Mouse (Mus musculus): ENCODE measurements around the gene Pdzd7. TPM values are rescaled to one million over a fixed set of nuclear protein-coding genes. Genes with fewer than 3 reads are reported as not detected.
"Not testable (repeated sequence)": the region's sequence is repeated elsewhere in the genome, so short reads cannot be mapped to it uniquely, and the experiment has no call there.

Gene Pdzd7
- total and polyA plus RNA-seq, 3 experiments, result 0.17 to 0.20 TPM; not detected in 1

DNA sequence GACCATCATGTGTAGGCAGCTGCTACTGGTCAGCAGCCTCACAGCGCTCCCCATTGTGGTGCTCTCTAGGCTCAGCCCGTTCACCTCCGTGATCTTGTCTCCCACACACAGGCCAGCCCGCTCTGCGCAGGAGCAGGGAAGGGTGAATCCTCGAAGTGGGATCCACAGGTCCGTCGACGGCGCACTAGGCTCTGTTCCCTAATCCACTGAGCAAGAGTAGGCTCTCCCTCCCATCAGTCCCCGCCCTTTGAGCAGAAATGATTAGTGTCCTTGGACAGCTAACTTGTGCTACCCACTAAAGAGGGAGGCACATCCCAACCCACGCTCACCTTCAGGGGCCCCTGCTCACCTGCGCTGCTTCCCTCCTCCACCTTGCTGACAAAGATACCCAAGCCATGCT, 5.3 kb downstream of the Pdzd7 start:
- dilution Hi-C loops (cut with MboI; ENCODE audit: extremely low pct_ligation_motif_present, extremely low pct_unique_long_range_greater_than_20kb, low sequenced_read_pairs) (no loop called here), in situ Hi-C loops (cut with MboI; ENCODE audit: low pct_ligation_motif_present, low pct_unique_long_range_greater_than_20kb, low sequenced_read_pairs) (loop anchor here (25.0 kb wide), 1 partner anchor 453 kb away; no protein-coding TSS in a partner anchor)
- Histone ChIP-seq H3K79me2 (replicated peaks; ENCODE audit: control insufficient read depth, extremely low read depth, insufficient read depth, poor library complexity, severe bottlenecking) (no peaks in the 10 kb centered on the region), H3K4me2 (ENCODE audit: insufficient read depth, low read depth, poor library complexity, severe bottlenecking) (no peak overlapping the region), H3K4me1 (ENCODE audit: control insufficient read depth in 1 of 2, insufficient read depth in 2 of 2) (peaks cover 4% of the 10 kb centered on the region in 2 experiments; a peak in 1 of 4 replicates), H3K9ac (ENCODE audit: insufficient read depth, low read depth) (no peak overlapping the region), H3K27ac (ENCODE audit: insufficient read depth, low read depth) (no peak overlapping the region), H3K4me3 (replicated peaks in 1 of 3; ENCODE audit: low read depth in 2 of 3, low read length in 2 of 3, poor library complexity in 1 of 3) (no peak overlapping the region), H3K9me3 (replicated peaks; ENCODE audit: low read length) (no peaks in the 10 kb centered on the region), H3K36me3 (replicated peaks in 1 of 2; ENCODE audit: control insufficient read depth in 1 of 2, insufficient read depth in 1 of 2, low read length in 1 of 2) (no peaks in the 10 kb centered on the region), H3K27me3 (replicated peaks) (peaks cover 66% of the 10 kb centered on the region)
- DNase-seq (ENCODE audit: extremely low read depth), result no peak
- no peak for TF ChIP-seq MXI1 (IDR thresholded peaks at IDR 0.05; ENCODE audit: low read depth, low read length)
- no peak for TF ChIP-seq NELFE (IDR thresholded peaks at IDR 0.05; ENCODE audit: low read depth, low read length)
- no peak for TF ChIP-seq POLR2A (IDR thresholded peaks at IDR 0.05; ENCODE audit: low read depth, low read length)
- no peak for TF ChIP-seq MEF2A (IDR thresholded peaks at IDR 0.05; ENCODE audit: borderline replicate concordance, low read depth, low read length)
- no peak for TF ChIP-seq MAX (IDR thresholded peaks at IDR 0.05; ENCODE audit: low read length)
- no peak for TF ChIP-seq RCOR1 (conservative IDR thresholded peaks at IDR 0.05; ENCODE audit: low read depth, low read length)
- no peak for TF ChIP-seq JUND (conservative IDR thresholded peaks at IDR 0.05; ENCODE audit: low read depth, low read length)
- no peak for TF ChIP-seq PAX5 (IDR thresholded peaks at IDR 0.05; ENCODE audit: low read length)
- TF ChIP-seq GABPA (IDR thresholded peaks at IDR 0.05; ENCODE audit: insufficient replicate concordance, low read depth, low read length), result no peak
- TF ChIP-seq IRF4 (IDR thresholded peaks at IDR 0.05; ENCODE audit: low read depth, low read length), result no peak
- no peak for TF ChIP-seq KAT2A (IDR thresholded peaks at IDR 0.05; ENCODE audit: insufficient replicate concordance, low read length)

DNA sequence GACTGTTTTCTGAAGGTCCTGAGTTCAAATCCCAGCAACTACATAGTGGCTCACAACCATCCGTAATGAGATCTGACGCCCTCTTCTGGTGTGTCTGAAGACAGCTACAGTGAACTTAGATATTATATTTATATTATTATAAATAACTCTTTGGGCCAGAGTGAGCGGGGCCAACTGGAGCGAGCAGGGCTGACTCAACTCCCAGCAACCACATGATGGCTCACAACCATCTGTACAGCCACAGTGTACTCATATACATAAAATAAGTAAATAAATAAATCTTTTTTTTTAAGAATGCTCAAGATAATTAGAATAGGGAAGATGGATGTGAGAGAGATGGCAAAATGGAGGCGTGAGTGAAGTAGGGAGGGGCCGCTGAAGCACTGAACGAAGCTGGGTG, 7.3 kb downstream of the Pdzd7 start:
- H3K36me3 ChIP-seq (replicated peaks in 1 of 2; ENCODE audit: control insufficient read depth in 1 of 2, insufficient read depth in 1 of 2, low read length in 1 of 2); H3K9ac ChIP-seq (ENCODE audit: insufficient read depth, low read depth); H3K4me1 ChIP-seq (ENCODE audit: control insufficient read depth in 1 of 2, insufficient read depth in 2 of 2); dilution Hi-C loops (cut with MboI; ENCODE audit: extremely low pct_ligation_motif_present, extremely low pct_unique_long_range_greater_than_20kb, low sequenced_read_pairs); DNase-seq (ENCODE audit: extremely low read depth); H3K27ac ChIP-seq (ENCODE audit: insufficient read depth, low read depth); H3K4me3 ChIP-seq (replicated peaks in 1 of 3; ENCODE audit: low read depth in 2 of 3, low read length in 2 of 3, poor library complexity in 1 of 3); H3K79me2 ChIP-seq (replicated peaks; ENCODE audit: control insufficient read depth, extremely low read depth, insufficient read depth, poor library complexity, severe bottlenecking); H3K4me2 ChIP-seq (ENCODE audit: insufficient read depth, low read depth, poor library complexity, severe bottlenecking); H3K9me3 ChIP-seq (replicated peaks; ENCODE audit: low read length): not testable (repeated sequence)
- in situ Hi-C loops (cut with MboI; ENCODE audit: low pct_ligation_motif_present, low pct_unique_long_range_greater_than_20kb, low sequenced_read_pairs), result loop anchor here (25.0 kb wide), 1 partner anchor 451 kb away; no protein-coding TSS in a partner anchor
- peaks cover 55% of the 10 kb centered on the region for H3K27me3 ChIP-seq (replicated peaks)

DNA sequence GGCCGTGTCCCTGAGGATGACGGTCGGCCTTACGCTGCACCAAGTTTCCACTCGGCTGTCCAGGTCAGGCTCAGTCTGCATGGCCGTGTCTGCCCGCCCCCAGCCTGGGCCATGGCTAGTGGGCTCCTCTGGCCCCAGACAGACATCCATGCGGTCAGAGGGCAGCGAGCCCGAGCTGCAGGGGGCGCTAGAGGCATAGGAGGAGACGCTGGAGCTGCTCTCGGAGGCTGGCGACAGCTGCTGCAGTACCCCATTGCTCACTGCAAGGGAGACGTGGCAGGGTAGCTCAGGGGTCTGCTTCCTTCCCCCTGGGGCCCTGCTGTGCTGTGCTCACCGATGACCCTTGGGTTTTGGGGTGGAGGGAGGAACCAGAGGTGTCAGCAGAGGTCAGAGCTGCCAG, 8.7 kb downstream of the Pdzd7 start:
- H3K4me3 ChIP-seq (replicated peaks in 1 of 3; ENCODE audit: low read depth in 2 of 3, low read length in 2 of 3, poor library complexity in 1 of 3), result no peak overlapping the region
- dilution Hi-C loops (cut with MboI; ENCODE audit: extremely low pct_ligation_motif_present, extremely low pct_unique_long_range_greater_than_20kb, low sequenced_read_pairs), result no loop called here
- H3K9ac ChIP-seq (ENCODE audit: insufficient read depth, low read depth), result no peak overlapping the region
- H3K4me1 ChIP-seq (ENCODE audit: control insufficient read depth in 1 of 2, insufficient read depth in 2 of 2), result peaks cover 4 to 6% of the 10 kb centered on the region in 2 experiments; a peak in 2 of 4 replicates
- in situ Hi-C loops (cut with MboI; ENCODE audit: low pct_ligation_motif_present, low pct_unique_long_range_greater_than_20kb, low sequenced_read_pairs), result loop anchor here (25.0 kb wide), 1 partner anchor 450 kb away; no protein-coding TSS in a partner anchor
- no peak overlapping the region for H3K4me2 ChIP-seq (ENCODE audit: insufficient read depth, low read depth, poor library complexity, severe bottlenecking)
- no peaks in the 10 kb centered on the region for H3K79me2 ChIP-seq (replicated peaks; ENCODE audit: control insufficient read depth, extremely low read depth, insufficient read depth, poor library complexity, severe bottlenecking)
- H3K9me3 ChIP-seq (replicated peaks; ENCODE audit: low read length), result no peaks in the 10 kb centered on the region
- no peak for DNase-seq (ENCODE audit: extremely low read depth)
- H3K27ac ChIP-seq (ENCODE audit: insufficient read depth, low read depth), result no peak overlapping the region
- peaks cover 42% of the 10 kb centered on the region for H3K27me3 ChIP-seq (replicated peaks)
- no peaks in the 10 kb centered on the region for H3K36me3 ChIP-seq (replicated peaks in 1 of 2; ENCODE audit: control insufficient read depth in 1 of 2, insufficient read depth in 1 of 2, low read length in 1 of 2)
- TF ChIP-seq ZC3H11A (IDR thresholded peaks at IDR 0.05; ENCODE audit: low read depth, low read length) (no peak), JUND (conservative IDR thresholded peaks at IDR 0.05; ENCODE audit: low read depth, low read length) (no peak), ZKSCAN1 (IDR thresholded peaks at IDR 0.05; ENCODE audit: borderline replicate concordance, low read depth, low read length) (no peak), CHD2 (IDR thresholded peaks at IDR 0.05; ENCODE audit: low read length) (no peak), EP300 (IDR thresholded peaks at IDR 0.05; ENCODE audit: low read length) (no peak), MAZ (IDR thresholded peaks at IDR 0.05; ENCODE audit: low read depth, low read length) (no peak), UBTF (IDR thresholded peaks at IDR 0.05; ENCODE audit: low read depth, low read length) (no peak), SMC3 (IDR thresholded peaks at IDR 0.05; ENCODE audit: low read depth, low read length) (peak; percentile 45), ELF1 (IDR thresholded peaks at IDR 0.05; ENCODE audit: low read depth, low read length) (no peak), POLR2A (IDR thresholded peaks at IDR 0.05; ENCODE audit: low read depth, low read length) (no peak), TBP (conservative IDR thresholded peaks at IDR 0.05; ENCODE audit: low read depth, low read length) (no peak), MEF2A (IDR thresholded peaks at IDR 0.05; ENCODE audit: borderline replicate concordance, low read depth, low read length) (no peak), TCF12 (IDR thresholded peaks at IDR 0.05; ENCODE audit: low read depth, low read length) (no peak), SIN3A (IDR thresholded peaks at IDR 0.05; ENCODE audit: low read length) (no peak), USF2 (conservative IDR thresholded peaks at IDR 0.05; ENCODE audit: low read depth, low read length) (no peak), MAFK (IDR thresholded peaks at IDR 0.05; ENCODE audit: insufficient replicate concordance, low read length) (no peak), CHD1 (IDR thresholded peaks at IDR 0.05; ENCODE audit: low read depth, low read length) (no peak), IRF4 (IDR thresholded peaks at IDR 0.05; ENCODE audit: low read depth, low read length) (no peak), MYC (IDR thresholded peaks at IDR 0.05; ENCODE audit: low read depth, low read length) (no peak), HCFC1 (IDR thresholded peaks at IDR 0.05; ENCODE audit: low read depth, low read length) (no peak)
